Mouse (Mus musculus): ENCODE measurements at regions not wholly inside any gene's neighbourhood (a gene's known extent, or its start where the extent isn't known, plus 50 kb on each side); places are given as distances from the start of the nearest gene placed in this dataset.

DNA sequence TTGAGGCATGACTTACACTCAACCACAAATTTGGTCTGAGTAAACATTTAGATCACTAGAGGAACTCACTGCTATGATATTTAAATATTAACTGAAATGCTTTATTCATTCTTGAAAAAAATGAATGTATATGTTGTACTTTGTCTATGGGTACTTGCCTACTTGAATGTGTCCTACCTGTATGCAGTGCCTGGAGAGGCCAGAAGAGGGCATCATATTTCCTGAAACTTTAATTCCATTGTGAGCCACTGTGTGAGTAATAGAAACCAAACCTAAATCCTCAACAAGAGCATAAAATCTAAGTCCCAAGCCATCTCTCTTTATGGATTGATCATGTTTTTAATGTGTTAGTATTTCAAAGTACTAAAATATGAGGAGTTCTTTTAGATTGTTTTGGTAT lies 1252.4 kb upstream of the Lrrtm3 start:
- no peaks in the 10 kb centered on the region for H3K27me3 ChIP-seq
- in situ Hi-C loops (cut with MboI; ENCODE audit: low pct_unique_long_range_greater_than_20kb) = no loop called here
- no peak for DNase-seq (ENCODE audit: low read depth, low spot score)
- ChIA-PET POLR2A (no interaction called here), CTCF (no interaction called here)
- no peak for ATAC-seq
- TF ChIP-seq CTCF (IDR thresholded peaks at IDR 0.05) = no peak

DNA sequence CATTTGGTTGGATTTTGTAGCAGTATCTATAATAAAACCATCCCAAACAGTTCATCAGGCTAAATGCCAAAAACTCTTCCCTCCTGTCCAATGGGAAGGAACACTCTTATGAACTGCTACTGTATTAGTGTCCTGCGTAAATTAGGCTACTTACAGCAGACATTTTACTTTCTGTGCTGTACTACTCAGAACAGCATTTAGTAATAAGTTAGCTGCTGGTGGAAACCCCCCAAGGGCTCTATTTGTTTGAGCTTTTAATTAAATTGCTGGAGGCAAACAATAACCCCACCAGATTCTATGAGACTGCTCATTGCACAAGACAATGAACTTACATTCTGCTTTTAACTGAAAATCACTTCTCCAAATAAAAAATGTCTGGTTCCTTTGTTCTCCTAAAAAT lies 1240.3 kb upstream of the Lrrtm3 start:
- POLR2A ChIA-PET = no interaction called here
- no peak for TF ChIP-seq CTCF (IDR thresholded peaks at IDR 0.05)
- in situ Hi-C loops (cut with MboI; ENCODE audit: low pct_unique_long_range_greater_than_20kb) = no loop called here
- ATAC-seq (no peak), DNase-seq (ENCODE audit: low read depth, low spot score) (no peak)
- H3K27me3 ChIP-seq = no peaks in the 10 kb centered on the region
- CTCF ChIA-PET = no interaction called here

DNA sequence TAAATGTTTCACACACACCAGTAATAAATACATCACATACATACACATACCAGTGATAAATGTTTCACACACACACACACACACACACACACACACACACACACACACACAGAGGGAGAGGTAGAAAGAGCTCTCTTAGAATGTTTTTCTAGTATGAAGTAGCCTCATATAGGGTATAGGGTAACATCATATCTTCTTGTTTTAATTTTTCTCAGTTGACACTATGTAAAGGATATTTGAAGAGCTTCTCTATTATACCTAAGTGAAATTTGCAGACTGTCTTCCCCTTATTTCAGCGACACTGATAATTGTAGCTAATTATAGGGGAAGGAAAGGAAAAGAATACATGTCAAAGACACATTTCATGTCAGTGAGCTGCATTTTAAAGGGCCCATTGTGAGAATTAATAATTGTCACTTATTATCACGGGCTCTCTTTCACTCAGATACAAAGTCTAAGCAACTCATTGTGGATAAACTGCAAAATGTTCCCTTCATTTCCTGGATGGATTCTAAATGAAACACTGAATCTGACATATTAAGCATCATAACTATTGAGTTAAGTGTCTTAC lies 1234.8 kb upstream of the Lrrtm3 start:
- H3K27me3 ChIP-seq = no peaks in the 10 kb centered on the region
- ChIA-PET POLR2A (no interaction called here), CTCF (interaction anchor here (0.7 kb wide), 1 partner anchor 9 kb away, joined by 3 read pairs; no protein-coding TSS in a partner anchor)
- in situ Hi-C loops (cut with MboI; ENCODE audit: low pct_unique_long_range_greater_than_20kb) = no loop called here
- TF ChIP-seq CTCF (IDR thresholded peaks at IDR 0.05) = no peak
- DNase-seq (ENCODE audit: low read depth, low spot score) = no peak
- ATAC-seq = no peak

DNA sequence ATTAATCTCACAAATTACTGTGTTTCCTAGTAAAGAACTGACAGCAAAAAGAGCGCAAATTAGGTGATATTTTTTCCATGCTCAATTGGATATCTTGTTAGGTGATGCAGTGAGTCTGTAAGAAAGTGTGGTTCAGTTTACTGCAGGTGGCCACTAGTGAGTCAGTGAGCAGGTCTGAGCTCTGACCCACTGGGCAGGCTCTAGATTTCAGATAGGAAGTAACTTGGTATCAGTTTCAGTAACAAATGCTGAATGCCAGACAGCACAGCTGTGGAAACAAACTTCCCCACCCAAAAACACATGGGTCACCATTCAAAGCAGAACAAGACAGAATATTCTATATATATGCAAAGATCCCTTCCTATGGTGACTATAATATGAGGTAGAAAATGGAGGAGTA lies 1208.2 kb upstream of the Lrrtm3 start:
- in situ Hi-C loops (cut with MboI; ENCODE audit: low pct_unique_long_range_greater_than_20kb) = no loop called here
- no peak for ATAC-seq
- ChIA-PET POLR2A (no interaction called here), CTCF (no interaction called here)
- DNase-seq (ENCODE audit: low read depth, low spot score) = no peak
- no peak for TF ChIP-seq CTCF (IDR thresholded peaks at IDR 0.05)
- no peaks in the 10 kb centered on the region for H3K27me3 ChIP-seq

All from Patski (cell line).